Mouse (Mus musculus): ENCODE data around the gene Riok2. TPM values are rescaled to one million over a fixed set of nuclear protein-coding genes. Genes with fewer than 3 reads are reported as not detected.
A peak's percentile ranks its signal among the peaks of the same experiment; 100 is the strongest.
"Not testable (repeated sequence)": the region's sequence is repeated elsewhere in the genome, so short reads cannot be mapped to it uniquely, and the experiment has no call there.

The Riok2 gene
- polyA plus RNA-seq (2015; fragmentation: Nextera tagmentation; extraction: Ambion mirVana), result 28.8 and 29.5 TPM in 2 replicates

- peaks cover 16% of the 10 kb centered on the region for H3K36me3 ChIP-seq
- peaks cover 11% of the 10 kb centered on the region for H3K4me1 ChIP-seq
- no peaks in the 10 kb centered on the region for H3K27me3 ChIP-seq
- H3K9me3 ChIP-seq, result no peaks in the 10 kb centered on the region
- peak within 1 kb of the TSS; percentile 86 for H3K9ac ChIP-seq
- H3K4me2 ChIP-seq (replicated peaks), result peak within 1 kb of the TSS; percentile 79
- H3K4me3 ChIP-seq, result peak within 1 kb of the TSS; percentile 75
- peak within 1 kb of the TSS; percentile 91 for H3K27ac ChIP-seq
- WGBS, result under 1% methylated on average over 48 of the region's 48 CpGs
- ATAC-seq (ENCODE audit: low FRiP score, low read depth), result peak; percentile 98
Measured at GRCm38 (mm10) chr17:17373918-17374910, at the start of gene Riok2. TSS of gene Riok2 (plus strand) at chr17:17374309.

DNA sequence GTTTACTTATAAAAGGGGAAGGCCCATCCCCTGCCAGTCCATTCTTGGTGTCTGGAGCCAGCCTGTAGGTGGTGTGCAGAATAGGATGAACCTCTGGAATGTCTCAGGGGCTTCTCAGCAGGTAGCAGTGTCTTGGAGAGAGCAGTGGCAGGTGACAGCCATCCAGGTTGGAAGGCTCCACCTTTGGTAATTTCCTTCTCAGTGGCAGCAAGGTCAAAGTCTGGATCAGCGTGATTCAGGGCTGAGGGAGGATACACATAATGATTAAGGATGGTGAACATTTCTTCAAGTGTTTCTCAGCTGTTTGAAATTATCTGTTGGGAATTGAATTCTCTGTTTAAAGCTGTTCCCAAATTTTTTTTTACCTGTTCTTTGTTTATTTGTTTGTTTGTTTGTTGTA lies 48.1 kb upstream of the Riok2 start:
- H3K4me3 ChIP-seq; ATAC-seq (ENCODE audit: low FRiP score, low read depth); H3K9ac ChIP-seq; H3K27me3 ChIP-seq; H3K4me2 ChIP-seq (replicated peaks); H3K4me1 ChIP-seq; H3K27ac ChIP-seq: not testable (repeated sequence)
- H3K9me3 ChIP-seq, result peaks cover 12% of the 10 kb centered on the region; the same call in 1 of the 2 replicates
- WGBS, result 78% methylated on average over 1 of the region's 1 CpGs
- H3K36me3 ChIP-seq, result peaks cover 12% of the 10 kb centered on the region

DNA sequence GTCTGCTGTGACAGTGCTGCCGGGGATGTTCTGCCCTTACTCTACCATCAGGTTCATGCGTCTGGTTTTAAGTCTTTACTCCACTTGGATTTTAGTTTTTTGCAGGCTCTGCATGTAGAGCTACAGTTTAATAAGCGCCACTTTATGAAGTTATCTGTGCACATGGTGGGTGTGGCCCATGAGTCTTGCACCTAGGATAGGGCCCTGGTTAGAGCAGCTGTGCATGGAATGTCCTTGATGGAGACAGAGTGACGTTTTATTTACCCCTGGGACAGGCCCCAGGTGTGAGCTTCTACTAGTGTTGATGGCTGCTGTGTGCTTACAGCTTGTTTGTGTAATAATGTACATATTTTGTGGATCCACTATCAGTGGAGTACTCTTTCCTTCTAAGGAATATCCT lies 47.5 kb upstream of the Riok2 start:
- 82% methylated on average over 4 of the region's 4 CpGs for WGBS
- H3K4me2 ChIP-seq (replicated peaks), result no peak overlapping the region
- no peak overlapping the region for H3K27ac ChIP-seq
- H3K9ac ChIP-seq, result no peak overlapping the region
- peaks cover 7% of the 10 kb centered on the region; the same call in 1 of the 2 replicates for H3K36me3 ChIP-seq
- no peaks in the 10 kb centered on the region for H3K4me1 ChIP-seq
- H3K4me3 ChIP-seq, result no peak overlapping the region
- H3K9me3 ChIP-seq, result peaks cover 7% of the 10 kb centered on the region; the same call in 1 of the 2 replicates
- no peak for ATAC-seq (ENCODE audit: low FRiP score, low read depth)
- H3K27me3 ChIP-seq, result no peaks in the 10 kb centered on the region

DNA sequence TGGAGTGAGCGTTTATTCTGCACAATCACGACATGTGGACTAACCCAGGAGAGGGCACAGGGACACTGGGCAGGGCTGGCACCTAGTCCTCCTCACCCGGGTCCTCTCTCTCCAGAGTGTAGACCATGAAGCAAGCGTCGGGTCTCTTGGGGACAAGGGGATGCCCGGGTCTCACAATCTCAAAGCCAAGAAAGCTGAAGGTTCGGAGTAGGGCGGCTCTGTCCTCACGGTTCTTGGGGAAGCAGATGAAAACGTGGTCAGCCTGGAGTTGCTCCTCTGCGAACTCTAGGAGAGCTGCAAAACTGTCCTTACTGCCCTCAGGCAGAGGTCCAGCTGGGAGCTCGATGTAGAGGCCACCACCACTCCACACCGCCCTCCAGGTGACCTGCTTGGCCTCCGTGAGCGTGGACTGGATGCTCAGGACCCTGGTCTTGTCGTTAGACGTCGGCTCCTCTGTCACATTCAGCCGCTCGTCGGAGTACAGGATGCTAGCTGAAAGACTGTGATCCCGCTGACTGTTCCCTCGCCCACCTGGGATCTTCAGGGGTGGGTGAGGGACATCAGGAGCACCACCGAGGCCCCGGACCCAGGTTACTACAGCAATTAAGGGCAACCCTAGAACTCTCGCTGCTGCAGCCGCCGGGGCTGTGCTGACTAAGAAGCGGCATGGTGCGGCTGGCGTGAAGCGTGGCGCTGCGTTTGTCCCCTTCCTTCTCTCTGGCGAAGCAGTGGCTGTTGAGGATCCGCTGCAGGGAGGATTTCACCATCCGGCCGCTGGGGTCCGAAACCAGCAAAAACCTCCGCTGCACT lies 28.5 kb upstream of the Riok2 start:
- peak; percentile 64; the same call in 1 of the 2 replicates for ATAC-seq (ENCODE audit: low FRiP score, low read depth)
- not testable (repeated sequence) for H3K36me3 ChIP-seq, H3K9ac ChIP-seq, H3K27me3 ChIP-seq, H3K4me1 ChIP-seq, H3K9me3 ChIP-seq, H3K27ac ChIP-seq
- H3K4me2 ChIP-seq (replicated peaks), result peak overlapping the region; percentile 62
- WGBS, result 5% methylated on average over 36 of the region's 40 CpGs
- peak overlapping the region; percentile 34 for H3K4me3 ChIP-seq

- ATAC-seq (ENCODE audit: low FRiP score, low read depth); H3K27me3 ChIP-seq; H3K36me3 ChIP-seq; H3K9me3 ChIP-seq; H3K27ac ChIP-seq; H3K4me1 ChIP-seq; H3K9ac ChIP-seq: not testable (repeated sequence)
- Histone ChIP-seq H3K4me2 (replicated peaks) (peak overlapping the region; percentile 62), H3K4me3 (peak overlapping the region; percentile 34)
- WGBS, result 41% methylated on average over 4 of the region's 4 CpGs
Measured at GRCm38 (mm10) chr17:17346281-17346680, 27.8 kb upstream of the Riok2 start.

GRCm38 (mm10) chr17:17373550-17373917 lies 575 bp upstream of the Riok2 start:
- Histone ChIP-seq H3K4me3 (peak overlapping the region; percentile 75), H3K9me3 (no peaks in the 10 kb centered on the region), H3K36me3 (peaks cover 12% of the 10 kb centered on the region), H3K27me3 (no peaks in the 10 kb centered on the region), H3K4me2 (replicated peaks) (peak overlapping the region; percentile 79), H3K4me1 (peaks cover 11% of the 10 kb centered on the region), H3K27ac (peak overlapping the region; percentile 91), H3K9ac (peak overlapping the region; percentile 86)
- ATAC-seq (ENCODE audit: low FRiP score, low read depth), result 0 out of 2 replicates have a peak, but pooled peaks have one; percentile 2
- WGBS, result 8% methylated on average over 6 of the region's 6 CpGs

DNA sequence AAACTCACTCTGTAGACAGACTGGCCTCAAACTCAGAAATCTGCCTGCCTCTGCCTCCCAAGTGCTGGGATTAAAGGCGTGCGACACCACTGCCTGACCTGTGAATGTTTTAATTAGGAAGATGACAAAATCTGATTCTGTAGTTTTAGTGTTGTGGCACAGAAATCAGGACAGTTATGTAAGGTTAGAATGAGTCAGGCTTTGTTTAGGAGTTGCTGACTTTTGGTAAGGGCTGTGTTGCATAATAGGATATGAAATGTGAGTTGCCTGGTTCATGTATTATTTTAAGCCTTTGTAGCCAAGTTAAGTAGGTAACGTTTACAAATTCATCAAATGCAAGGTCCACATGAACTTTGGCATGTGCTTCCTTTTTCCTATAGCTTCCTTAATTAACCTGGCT lies 1.5 kb downstream of the Riok2 start:
- Histone ChIP-seq H3K27me3 (no peaks in the 10 kb centered on the region), H3K27ac (no peak overlapping the region), H3K4me3 (peak overlapping the region; percentile 75), H3K36me3 (peaks cover 19% of the 10 kb centered on the region), H3K4me1 (peaks cover 11% of the 10 kb centered on the region), H3K9ac (no peak overlapping the region; the same call in 1 of the 2 replicates), H3K9me3 (no peaks in the 10 kb centered on the region), H3K4me2 (replicated peaks) (peak overlapping the region; percentile 79)
- no peak for ATAC-seq (ENCODE audit: low FRiP score, low read depth)
- WGBS, result 88% methylated on average over 3 of the region's 3 CpGs

DNA sequence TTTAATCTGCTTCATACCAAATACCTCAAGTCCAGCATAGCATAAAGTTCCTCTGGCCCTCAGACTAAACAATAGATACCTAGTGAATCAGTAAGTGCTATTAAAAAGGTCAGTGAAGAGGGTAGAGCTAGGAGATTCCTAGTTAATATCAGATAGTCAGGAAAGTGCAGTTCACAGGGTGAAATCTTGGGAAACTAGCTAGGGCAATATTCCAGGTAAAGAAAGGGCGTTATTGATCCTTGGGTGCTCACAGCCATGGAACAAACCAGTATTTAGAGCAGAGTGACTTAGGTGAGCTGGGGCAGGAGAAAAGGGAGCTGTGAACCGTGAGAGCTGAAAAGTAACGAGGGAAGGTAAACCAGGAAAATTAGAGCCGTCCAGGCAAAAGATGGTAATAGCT lies 9.6 kb downstream of the Riok2 start:
- peaks cover 62% of the 10 kb centered on the region for H3K36me3 ChIP-seq
- no peak for ATAC-seq (ENCODE audit: low FRiP score, low read depth)

GRCm38 (mm10) chr17:17384502-17384901 lies 10.4 kb downstream of the Riok2 start:
- Histone ChIP-seq H3K4me1 (no peaks in the 10 kb centered on the region), H3K9ac (no peak overlapping the region), H3K36me3 (peaks cover 66% of the 10 kb centered on the region), H3K27ac (no peak overlapping the region), H3K4me3 (no peak overlapping the region), H3K4me2 (replicated peaks) (no peak overlapping the region), H3K27me3 (no peaks in the 10 kb centered on the region), H3K9me3 (no peaks in the 10 kb centered on the region)
- no peak for ATAC-seq (ENCODE audit: low FRiP score, low read depth)
- 95% methylated on average over 3 of the region's 3 CpGs for WGBS

More for the DNA sequence above, 9.6 kb downstream of the Riok2 start:
- no peaks in the 10 kb centered on the region for H3K27me3 ChIP-seq
- H3K27ac ChIP-seq, result no peak overlapping the region
- no peaks in the 10 kb centered on the region for H3K4me1 ChIP-seq
- no peak overlapping the region for H3K4me3 ChIP-seq
- WGBS, result 94% methylated on average over 4 of the region's 4 CpGs
- H3K4me2 ChIP-seq (replicated peaks), result no peak overlapping the region
- H3K9me3 ChIP-seq, result no peaks in the 10 kb centered on the region
- H3K9ac ChIP-seq, result no peak overlapping the region

DNA sequence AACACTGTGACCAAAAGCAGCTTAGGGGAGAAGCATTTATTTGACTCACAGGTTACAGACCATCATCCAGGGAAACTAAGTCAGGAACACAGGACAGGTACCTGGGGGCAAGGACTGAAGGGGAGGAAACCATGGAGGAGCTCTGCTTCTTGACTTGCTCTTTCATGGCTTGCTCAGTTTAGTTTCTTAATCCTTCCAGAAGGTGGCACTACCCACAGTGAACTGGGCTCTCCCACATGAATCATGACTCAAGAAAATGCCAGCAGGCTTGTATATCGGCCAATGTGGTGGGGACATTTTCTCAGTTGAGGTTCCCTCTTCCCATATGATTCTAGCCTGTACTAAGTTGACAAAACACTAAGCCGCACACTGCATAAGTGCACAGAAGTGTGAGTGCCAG lies 12.0 kb downstream of the Riok2 start:
- no peak for ATAC-seq (ENCODE audit: low FRiP score, low read depth)
- 83% methylated on average over 2 of the region's 2 CpGs for WGBS

GRCm38 (mm10) chr17:17391823-17392222 lies 17.7 kb downstream of the Riok2 start:
- no peaks in the 10 kb centered on the region for H3K27me3 ChIP-seq
- ATAC-seq (ENCODE audit: low FRiP score, low read depth), result no peak
- WGBS, result 88% methylated on average over 4 of the region's 4 CpGs
- peaks cover 48% of the 10 kb centered on the region for H3K36me3 ChIP-seq
- no peaks in the 10 kb centered on the region for H3K9me3 ChIP-seq
- no peak overlapping the region for H3K4me2 ChIP-seq (replicated peaks)
- no peak overlapping the region for H3K4me3 ChIP-seq
- no peaks in the 10 kb centered on the region for H3K4me1 ChIP-seq
- no peak overlapping the region for H3K27ac ChIP-seq
- no peak overlapping the region for H3K9ac ChIP-seq

More for the DNA sequence above, 12.0 kb downstream of the Riok2 start:
- Histone ChIP-seq H3K4me1 (no peaks in the 10 kb centered on the region), H3K4me3 (no peak overlapping the region), H3K27me3 (no peaks in the 10 kb centered on the region), H3K27ac (no peak overlapping the region), H3K9ac (no peak overlapping the region), H3K36me3 (peaks cover 68% of the 10 kb centered on the region), H3K4me2 (replicated peaks) (no peak overlapping the region), H3K9me3 (no peaks in the 10 kb centered on the region)

GRCm38 (mm10) chr17:17392863-17393262 lies 18.8 kb downstream of the Riok2 start:
- peak; percentile 67 for ATAC-seq (ENCODE audit: low FRiP score, low read depth)
- Histone ChIP-seq H3K9ac (no peak overlapping the region), H3K27me3 (no peaks in the 10 kb centered on the region), H3K4me1 (no peaks in the 10 kb centered on the region), H3K9me3 (no peaks in the 10 kb centered on the region), H3K36me3 (peaks cover 41% of the 10 kb centered on the region), H3K4me2 (replicated peaks) (no peak overlapping the region), H3K27ac (no peak overlapping the region), H3K4me3 (no peak overlapping the region)
- 51% methylated on average over 7 of the region's 7 CpGs for WGBS
